In the genomic region with DNA sequence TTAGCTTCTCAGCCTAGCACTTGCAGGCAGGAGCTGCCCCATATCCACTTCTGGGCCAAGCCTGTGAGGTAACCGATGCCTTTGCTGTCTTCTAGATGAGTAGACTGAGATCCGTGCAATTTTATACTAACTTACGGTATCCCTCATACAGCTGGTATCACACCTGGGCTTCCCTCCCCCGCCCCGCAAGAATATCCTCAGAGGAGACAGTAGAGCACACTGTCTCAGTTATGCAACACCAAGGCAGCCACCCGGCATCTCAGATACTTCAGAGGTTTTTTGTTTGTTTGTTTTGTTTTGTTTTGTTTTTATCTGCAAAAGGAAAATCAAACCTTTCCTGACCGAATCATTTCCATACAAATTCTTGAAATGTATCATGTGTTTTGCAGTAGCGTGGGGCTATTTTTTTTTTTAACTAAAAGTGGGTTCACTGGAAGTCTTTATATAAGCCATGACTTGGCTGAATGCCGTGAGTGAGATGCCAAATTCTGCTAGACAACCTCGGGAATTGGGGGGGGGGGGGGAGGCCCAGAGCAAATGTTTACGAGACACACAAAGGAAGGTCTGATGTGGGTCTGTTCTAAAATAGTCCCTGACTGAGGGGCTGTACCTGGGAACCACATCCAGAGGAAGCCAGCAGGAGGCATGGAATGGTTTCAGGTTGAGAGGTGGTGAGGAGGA, we compare ENCODE assay signal across 21 mouse cellular contexts. TPM values are rescaled to one million over a fixed set of nuclear protein-coding genes. Genes with fewer than 3 reads are reported as not detected.
DNase-seq lines count a peak whose midpoint lies in the region; ATAC-seq and TF ChIP-seq lines count a peak whose summit lies in the region.
"Had no signal": no experiment of that assay in that cellular context is flagged by ENCODE, and none has a peak within 500 bp of the region (broad histone marks: within the 10 kb centered on the region; RNA-seq: fewer than 3 reads in every experiment).

No protein-coding gene starts in this region.

- H3K27ac ChIP-seq in embryonic facial prominence, embryonic 12.5 days: peak overlapping the region; percentile 20; the same call in 1 of the 2 replicates
- H3K27ac ChIP-seq in embryonic facial prominence, embryonic 10.5 days (replicated peaks): no peak overlapping the region
- no peak overlapping the region for H3K27ac ChIP-seq in lung, embryonic 14.5 days (ENCODE audit: low read depth)
- H3K27ac ChIP-seq in embryonic facial prominence, embryonic 14.5 days (replicated peaks; ENCODE audit: low read depth, low read length): peak overlapping the region; percentile 63
- H3K27ac ChIP-seq in limb, embryonic 15.5 days: peak overlapping the region; percentile 54
- no peak overlapping the region for H3K27ac ChIP-seq in kidney, embryonic 15.5 days
- H3K27ac ChIP-seq: forebrain, embryonic 10.5 days; gastrocnemius, adult 2 months; heart, embryonic 13.5 days; hindbrain, embryonic 15.5 days had no signal

- H3K4me3 ChIP-seq in embryonic facial prominence, embryonic 12.5 days: no peak overlapping the region
- H3K4me3 ChIP-seq in embryonic facial prominence, embryonic 10.5 days: no peak overlapping the region
- no peak overlapping the region for H3K4me3 ChIP-seq in lung, embryonic 14.5 days (ENCODE audit: low read depth, low read length)
- H3K4me3 ChIP-seq in lung, adult 2 months (replicated peaks; ENCODE audit: extremely low read depth, low read depth, low read length): no peak overlapping the region
- no peak overlapping the region for H3K4me3 ChIP-seq in embryonic facial prominence, embryonic 14.5 days (ENCODE audit: low read depth, low read length)
- H3K4me3 ChIP-seq in limb, embryonic 15.5 days: no peak overlapping the region
- H3K4me3 ChIP-seq in kidney, embryonic 15.5 days (replicated peaks): no peak overlapping the region
- H3K4me3 ChIP-seq: erythroblast, embryonic 14.5 days; forebrain, embryonic 10.5 days; gastrocnemius, adult 2 months; heart, embryonic 13.5 days; hindbrain, embryonic 15.5 days had no signal

- 72% methylated on average over 11 of the region's 11 CpGs for WGBS in embryonic facial prominence, embryonic 12.5 days
- 88% methylated on average over 11 of the region's 11 CpGs for WGBS in embryonic facial prominence, embryonic 10.5 days
- 53% methylated on average over 11 of the region's 11 CpGs for WGBS in lung, embryonic 14.5 days
- WGBS in lung, adult 2 months: 53% methylated on average over 11 of the region's 11 CpGs
- WGBS in embryonic facial prominence, embryonic 14.5 days: 48% methylated on average over 11 of the region's 11 CpGs
- 50% methylated on average over 11 of the region's 11 CpGs for WGBS in limb, embryonic 15.5 days
- 84% methylated on average over 11 of the region's 11 CpGs for WGBS in kidney, embryonic 15.5 days

- no peak for TF ChIP-seq CTCF in lung, embryonic 14.5 days (IDR thresholded peaks at IDR 0.05; ENCODE audit: low read depth)
- TF ChIP-seq CTCF in lung, adult 2 months (IDR thresholded peaks at IDR 0.05; ENCODE audit: insufficient read depth, low read length): no peak

- H3K9ac ChIP-seq in embryonic facial prominence, embryonic 12.5 days: no peak overlapping the region
- H3K9ac ChIP-seq in lung, embryonic 14.5 days: no peak overlapping the region
- H3K9ac ChIP-seq in embryonic facial prominence, embryonic 14.5 days (ENCODE audit: low read depth, low read length): no peak overlapping the region
- 0 out of 2 replicates have a peak overlapping the region, but pooled peaks have one; percentile 5 for H3K9ac ChIP-seq in limb, embryonic 15.5 days
- H3K9ac ChIP-seq in kidney, embryonic 15.5 days: no peak overlapping the region
- H3K9ac ChIP-seq: heart, embryonic 13.5 days; hindbrain, embryonic 15.5 days had no signal

- no peaks in the 10 kb centered on the region for H3K36me3 ChIP-seq in embryonic facial prominence, embryonic 12.5 days
- no peaks in the 10 kb centered on the region for H3K36me3 ChIP-seq in embryonic facial prominence, embryonic 10.5 days (replicated peaks)
- no peaks in the 10 kb centered on the region for H3K36me3 ChIP-seq in lung, embryonic 14.5 days (ENCODE audit: insufficient read depth)
- no peaks in the 10 kb centered on the region for H3K36me3 ChIP-seq in embryonic facial prominence, embryonic 14.5 days (ENCODE audit: control insufficient read depth, insufficient read depth, low read length)
- H3K36me3 ChIP-seq in limb, embryonic 15.5 days: no peaks in the 10 kb centered on the region
- H3K36me3 ChIP-seq in kidney, embryonic 15.5 days: no peaks in the 10 kb centered on the region
- H3K36me3 ChIP-seq: forebrain, embryonic 10.5 days; G1E; heart, embryonic 13.5 days; hindbrain, embryonic 15.5 days had no signal

- ATAC-seq in embryonic facial prominence, embryonic 12.5 days (ENCODE audit: insufficient number of reproducible peaks, insufficient read depth, low FRiP score, low TSS enrichment): no peak
- no peak for ATAC-seq in lung, embryonic 14.5 days (ENCODE audit: insufficient read depth)
- ATAC-seq in embryonic facial prominence, embryonic 14.5 days (ENCODE audit: low read depth): 0 out of 2 replicates have a peak, but pooled peaks have one; percentile 37
- no peak for ATAC-seq in limb, embryonic 15.5 days (ENCODE audit: insufficient number of reproducible peaks, low FRiP score, low TSS enrichment, low read depth)
- ATAC-seq in kidney, embryonic 15.5 days (replicated peaks; ENCODE audit: low FRiP score): no peak
- ATAC-seq: CD4-positive, CD25-positive, alpha-beta regulatory T cell, adult 4 months; forebrain, embryonic 16.5 days had no signal

- peaks cover 38% of the 10 kb centered on the region for H3K4me1 ChIP-seq in embryonic facial prominence, embryonic 12.5 days
- peaks cover 32% of the 10 kb centered on the region for H3K4me1 ChIP-seq in embryonic facial prominence, embryonic 10.5 days
- H3K4me1 ChIP-seq in lung, embryonic 14.5 days (ENCODE audit: insufficient read depth): peaks cover 28% of the 10 kb centered on the region
- peaks cover 2% of the 10 kb centered on the region; the same call in 1 of the 2 replicates for H3K4me1 ChIP-seq in lung, adult 2 months (ENCODE audit: control insufficient read depth, insufficient read depth, low read length)
- H3K4me1 ChIP-seq in embryonic facial prominence, embryonic 14.5 days (ENCODE audit: control insufficient read depth, insufficient read depth, low read length): peaks cover 37% of the 10 kb centered on the region
- H3K4me1 ChIP-seq in limb, embryonic 15.5 days: peaks cover 45% of the 10 kb centered on the region
- H3K4me1 ChIP-seq in kidney, embryonic 15.5 days: peaks cover 16% of the 10 kb centered on the region

- no peaks in the 10 kb centered on the region for H3K27me3 ChIP-seq in embryonic facial prominence, embryonic 12.5 days
- H3K27me3 ChIP-seq in embryonic facial prominence, embryonic 10.5 days (replicated peaks; ENCODE audit: low read depth, poor library complexity, severe bottlenecking): peaks cover 7% of the 10 kb centered on the region; the same call in 1 of the 2 replicates
- H3K27me3 ChIP-seq in lung, embryonic 14.5 days (ENCODE audit: insufficient read depth, low read length): no peaks in the 10 kb centered on the region
- H3K27me3 ChIP-seq in embryonic facial prominence, embryonic 14.5 days (replicated peaks; ENCODE audit: control insufficient read depth, insufficient read depth, low read length): no peaks in the 10 kb centered on the region
- H3K27me3 ChIP-seq in limb, embryonic 15.5 days: no peaks in the 10 kb centered on the region
- H3K27me3 ChIP-seq in kidney, embryonic 15.5 days: peaks cover 52% of the 10 kb centered on the region
- H3K27me3 ChIP-seq: heart, embryonic 13.5 days; hindbrain, embryonic 15.5 days had no signal

- no peak for DNase-seq in embryonic facial prominence, embryonic 10.5 days (ENCODE audit: low spot score)
- peak; percentile 79 for DNase-seq in lung, embryonic 14.5 days
- no peak for DNase-seq in lung, adult 2 months
- peak; percentile 87 for DNase-seq in embryonic facial prominence, embryonic 14.5 days (ENCODE audit: low spot score)
- no peak for DNase-seq in yolk sac, embryonic 10.5 days (ENCODE audit: low spot score)
- DNase-seq: adrenal gland, postnatal 10 days; B cell, adult 2 months; cerebellum, adult 18-20 months; gastrocnemius, adult 2 months; gastrocnemius, postnatal 25 days; heart, postnatal 36 days had no signal

- no peak for TF ChIP-seq POLR2A in lung, adult 2 months (IDR thresholded peaks at IDR 0.05; ENCODE audit: borderline replicate concordance, extremely low read depth, low read depth, low read length)

- H3K4me2 ChIP-seq in embryonic facial prominence, embryonic 12.5 days (replicated peaks): no peak overlapping the region
- H3K4me2 ChIP-seq in lung, embryonic 14.5 days: no peak overlapping the region
- H3K4me2 ChIP-seq in embryonic facial prominence, embryonic 14.5 days (ENCODE audit: low read depth, low read length): no peak overlapping the region
- H3K4me2 ChIP-seq in limb, embryonic 15.5 days: no peak overlapping the region
- no peak overlapping the region for H3K4me2 ChIP-seq in kidney, embryonic 15.5 days
- H3K4me2 ChIP-seq: heart, embryonic 13.5 days; hindbrain, embryonic 15.5 days had no signal

- H3K9me3 ChIP-seq in embryonic facial prominence, embryonic 12.5 days: no peaks in the 10 kb centered on the region
- H3K9me3 ChIP-seq in embryonic facial prominence, embryonic 10.5 days: no peaks in the 10 kb centered on the region
- H3K9me3 ChIP-seq in lung, embryonic 14.5 days (ENCODE audit: low read depth, low read length): no peaks in the 10 kb centered on the region
- H3K9me3 ChIP-seq in embryonic facial prominence, embryonic 14.5 days (ENCODE audit: control insufficient read depth, low read length): no peaks in the 10 kb centered on the region
- H3K9me3 ChIP-seq in limb, embryonic 15.5 days: no peaks in the 10 kb centered on the region
- no peaks in the 10 kb centered on the region for H3K9me3 ChIP-seq in kidney, embryonic 15.5 days (replicated peaks)
- H3K9me3 ChIP-seq: forebrain, embryonic 10.5 days; G1E; heart, embryonic 13.5 days; hindbrain, embryonic 15.5 days had no signal

RNA-seq across cellular contexts. Expression of a gene that starts 54.8 kb away (rescaled TPM):
- polyA plus RNA-seq in embryonic facial prominence, embryonic 12.5 days (2016; fragmentation: Nextera tagmentation; extraction: Ambion mirVana): 12.1 and 13.0 TPM in 2 replicates
- polyA plus RNA-seq in embryonic facial prominence, embryonic 10.5 days (2016; fragmentation: Nextera tagmentation; extraction: Ambion mirVana): 11.6 and 11.8 TPM in 2 replicates
- 9.7 and 9.9 TPM in 2 replicates for polyA plus RNA-seq in lung, embryonic 14.5 days (2014; fragmentation: Nextera tagmentation; extraction: Ambion mirVana)
- 5.4 and 7.4 TPM in 2 replicates for polyA plus RNA-seq in lung, adult 2 months (2012; rRNA removed)
- polyA plus RNA-seq in embryonic facial prominence, embryonic 14.5 days (2014; fragmentation: Nextera tagmentation; extraction: Ambion mirVana): 10.1 and 10.7 TPM in 2 replicates
- 9.3 and 9.7 TPM in 2 replicates for polyA plus RNA-seq in limb, embryonic 15.5 days (2015; fragmentation: Nextera tagmentation; extraction: Ambion mirVana)
- polyA plus RNA-seq in kidney, embryonic 15.5 days (2015; fragmentation: Nextera tagmentation; extraction: Ambion mirVana): 9.0 and 9.2 TPM in 2 replicates
- polyA plus RNA-seq: erythroblast, embryonic 14.5 days had no signal

RNA-seq across cellular contexts. Expression of a gene that starts 54.9 kb away (rescaled TPM):
- 5.7 and 8.8 TPM in 2 replicates for polyA plus RNA-seq in embryonic facial prominence, embryonic 12.5 days (2016; fragmentation: Nextera tagmentation; extraction: Ambion mirVana)
- polyA plus RNA-seq in embryonic facial prominence, embryonic 10.5 days (2016; fragmentation: Nextera tagmentation; extraction: Ambion mirVana): 5.4 and 7.0 TPM in 2 replicates
- 3.0 and 3.4 TPM in 2 replicates for polyA plus RNA-seq in lung, embryonic 14.5 days (2014; fragmentation: Nextera tagmentation; extraction: Ambion mirVana)
- polyA plus RNA-seq in lung, adult 2 months (2012; rRNA removed): 2.5 and 3.3 TPM in 2 replicates
- 2.8 and 3.6 TPM in 2 replicates for polyA plus RNA-seq in embryonic facial prominence, embryonic 14.5 days (2014; fragmentation: Nextera tagmentation; extraction: Ambion mirVana)
- 2.8 and 2.9 TPM in 2 replicates for polyA plus RNA-seq in limb, embryonic 15.5 days (2015; fragmentation: Nextera tagmentation; extraction: Ambion mirVana)
- 3.1 and 3.5 TPM in 2 replicates for polyA plus RNA-seq in kidney, embryonic 15.5 days (2015; fragmentation: Nextera tagmentation; extraction: Ambion mirVana)
- polyA plus RNA-seq: CD4-positive, CD25-positive, alpha-beta regulatory T cell, adult 4 months; erythroblast, embryonic 14.5 days had no signal

Comparison
In these comparisons a context has a peak if more than half of its experiments do, and no peak if none do; other contexts are left out.
1. H3K27ac ChIP-seq: peak in embryonic facial prominence, embryonic 12.5 days (single experiment), embryonic facial prominence, embryonic 14.5 days (single experiment) and limb, embryonic 15.5 days (single experiment); none in embryonic facial prominence, embryonic 10.5 days (single experiment), lung, embryonic 14.5 days (single experiment) and kidney, embryonic 15.5 days (single experiment).
2. DNase-seq: peak in lung, embryonic 14.5 days (single experiment) and embryonic facial prominence, embryonic 14.5 days (single experiment); none in embryonic facial prominence, embryonic 10.5 days (single experiment), lung, adult 2 months (single experiment) and yolk sac, embryonic 10.5 days (single experiment).